Mouse (Mus musculus) megakaryocyte, embryonic 14.5 days (primary cell): ENCODE data around the gene Ces1d. TPM values are rescaled to one million over a fixed set of nuclear protein-coding genes. Genes with fewer than 3 reads are reported as not detected.
"Not testable (repeated sequence)": the region's sequence is repeated elsewhere in the genome, so short reads cannot be mapped to it uniquely, and the experiment has no call there.

Experiments used
- H3K27me3 ChIP-seq: replicated peaks from 2 replicates; pipeline ENCODE3; 2012; ENCODE audit warnings: inconsistent platforms
- H3K36me3 ChIP-seq: replicated peaks from 2 replicates; pipeline ENCODE3; 2012; ENCODE audit warnings: low read length, inconsistent platforms, mixed read lengths
- H3K4me1 ChIP-seq: 2 replicates; pipeline ENCODE4 v1.6.1; 2012; ENCODE audit warnings: inconsistent platforms
- H3K4me3 ChIP-seq: replicated peaks from 2 replicates; pipeline ENCODE3; 2012; ENCODE audit warnings: moderate library complexity, mild to moderate bottlenecking, inconsistent platforms
- H3K9me3 ChIP-seq: 2 replicates; pipeline ENCODE4 v1.6.1; 2012; ENCODE audit warnings: inconsistent platforms
- FLI1 ChIP-seq: IDR thresholded peaks from 2 replicates; pipeline ENCODE4 v1.6.1; 2012; ENCODE audit warnings: low read length, inconsistent platforms, mixed read lengths
- GATA1 ChIP-seq: IDR thresholded peaks from 3 replicates; pipeline ENCODE4 v1.6.1; 2012; ENCODE audit warnings: mixed read lengths, low read length, inconsistent platforms, borderline replicate concordance
- polyA plus RNA-seq: library from polyadenylated mRNA; stranded (reverse); fragments of >175 nt; gene quantifications from 2 replicates; pipeline ENCODE4 v1.2.3, GENCODE M21; 2012; ENCODE audit warnings: low replicate concordance; ENCODE audit not compliant: insufficient read depth

The Ces1d gene
- not detected in 2 replicates for polyA plus RNA-seq

GRCm38 (mm10) chr8:93197685-93198525 lies at the start of gene Ces1d:
Gene Ces1d, minus strand, starts transcription at chr8:93197838.
- Histone ChIP-seq H3K36me3 (no peaks in the 10 kb centered on the region), H3K4me1 (no peaks in the 10 kb centered on the region), H3K9me3 (0 out of 2 replicates have a peak, but pooled peaks cover 9% of the 10 kb centered on the region), H3K27me3 (no peaks in the 10 kb centered on the region), H3K4me3 (no peak within 1 kb of the TSS)
- TF ChIP-seq FLI1: no peak
- TF ChIP-seq GATA1: no peak

GRCm38 (mm10) chr8:93246057-93246456 lies 48.4 kb upstream of the Ces1d start:
- TF ChIP-seq FLI1 (no peak), GATA1 (no peak)
- Histone ChIP-seq H3K27me3 (no peaks in the 10 kb centered on the region), H3K36me3 (no peaks in the 10 kb centered on the region), H3K4me3 (no peak overlapping the region), H3K4me1 (no peaks in the 10 kb centered on the region), H3K9me3 (no peaks in the 10 kb centered on the region)

GRCm38 (mm10) chr8:93239884-93240283 lies 42.2 kb upstream of the Ces1d start:
- H3K27me3 ChIP-seq: no peaks in the 10 kb centered on the region
- H3K9me3 ChIP-seq: peaks cover 3% of the 10 kb centered on the region
- H3K36me3 ChIP-seq: no peaks in the 10 kb centered on the region
- TF ChIP-seq FLI1 (no peak), GATA1 (no peak)
- H3K4me1 ChIP-seq: no peaks in the 10 kb centered on the region
- no peak overlapping the region for H3K4me3 ChIP-seq

- TF ChIP-seq GATA1 (no peak), FLI1 (no peak)
- Histone ChIP-seq H3K27me3 (no peaks in the 10 kb centered on the region), H3K4me1 (no peaks in the 10 kb centered on the region), H3K4me3 (no peak overlapping the region), H3K9me3 (peaks cover 3% of the 10 kb centered on the region), H3K36me3 (no peaks in the 10 kb centered on the region)
Measured at GRCm38 (mm10) chr8:93235681-93236080, 38.0 kb upstream of the Ces1d start.

- no peaks in the 10 kb centered on the region for H3K4me1 ChIP-seq
- H3K9me3 ChIP-seq: peaks cover 3% of the 10 kb centered on the region
- H3K27me3 ChIP-seq: no peaks in the 10 kb centered on the region
- TF ChIP-seq FLI1 (no peak), GATA1 (no peak)
- H3K36me3 ChIP-seq: no peaks in the 10 kb centered on the region
- H3K4me3 ChIP-seq: no peak overlapping the region
Measured at GRCm38 (mm10) chr8:93234706-93235105, 37.1 kb upstream of the Ces1d start.

- Histone ChIP-seq H3K4me3 (no peak overlapping the region), H3K4me1 (no peaks in the 10 kb centered on the region), H3K9me3 (peaks cover 3% of the 10 kb centered on the region), H3K27me3 (no peaks in the 10 kb centered on the region), H3K36me3 (no peaks in the 10 kb centered on the region)
- TF ChIP-seq GATA1 (no peak), FLI1 (no peak)
Measured at GRCm38 (mm10) chr8:93234068-93234467, 36.4 kb upstream of the Ces1d start.

GRCm38 (mm10) chr8:93229446-93229845 lies 31.8 kb upstream of the Ces1d start, which contains the start of gene Ces1e:
Gene Ces1e, minus strand, starts transcription at chr8:93229619.
- Histone ChIP-seq H3K36me3 (no peaks in the 10 kb centered on the region), H3K9me3 (0 out of 2 replicates have a peak, but pooled peaks cover 3% of the 10 kb centered on the region), H3K4me3 (no peak within 1 kb of the TSS), H3K4me1 (no peaks in the 10 kb centered on the region), H3K27me3 (no peaks in the 10 kb centered on the region)
- no peak for TF ChIP-seq FLI1
- no peak for TF ChIP-seq GATA1

GRCm38 (mm10) chr8:93228673-93229370 lies 31.2 kb upstream of the Ces1d start:
- Histone ChIP-seq H3K4me1 (no peaks in the 10 kb centered on the region), H3K4me3 (no peak overlapping the region), H3K36me3 (no peaks in the 10 kb centered on the region), H3K9me3 (0 out of 2 replicates have a peak, but pooled peaks cover 3% of the 10 kb centered on the region), H3K27me3 (no peaks in the 10 kb centered on the region)
- TF ChIP-seq FLI1: no peak
- TF ChIP-seq GATA1: no peak

GRCm38 (mm10) chr8:93226471-93226870 lies 28.8 kb upstream of the Ces1d start:
- H3K4me3 ChIP-seq, H3K9me3 ChIP-seq, H3K4me1 ChIP-seq, H3K36me3 ChIP-seq, H3K27me3 ChIP-seq: not testable (repeated sequence)

- TF ChIP-seq FLI1 (no peak), GATA1 (no peak)
- H3K36me3 ChIP-seq: no peaks in the 10 kb centered on the region
- H3K4me1 ChIP-seq: no peaks in the 10 kb centered on the region
- peaks cover 18% of the 10 kb centered on the region; the same call in 1 of the 2 replicates for H3K9me3 ChIP-seq
- H3K4me3 ChIP-seq: no peak overlapping the region
- H3K27me3 ChIP-seq: no peaks in the 10 kb centered on the region
Measured at GRCm38 (mm10) chr8:93221896-93222295, 24.3 kb upstream of the Ces1d start.

GRCm38 (mm10) chr8:93217867-93218266 lies 20.2 kb upstream of the Ces1d start:
- H3K27me3 ChIP-seq: no peaks in the 10 kb centered on the region
- H3K4me3 ChIP-seq: no peak overlapping the region
- TF ChIP-seq GATA1 (no peak), FLI1 (no peak)
- H3K36me3 ChIP-seq: no peaks in the 10 kb centered on the region
- H3K4me1 ChIP-seq: no peaks in the 10 kb centered on the region
- H3K9me3 ChIP-seq: peaks cover 15% of the 10 kb centered on the region; the same call in 1 of the 2 replicates
